Mouse (Mus musculus): ENCODE measurements around the gene AC124108.1.
A peak's percentile ranks its signal among the peaks of the same experiment; 100 is the strongest.
"Not testable (repeated sequence)": the region's sequence is repeated elsewhere in the genome, so short reads cannot be mapped to it uniquely, and the experiment has no call there.

AC124108.1 gene

DNA sequence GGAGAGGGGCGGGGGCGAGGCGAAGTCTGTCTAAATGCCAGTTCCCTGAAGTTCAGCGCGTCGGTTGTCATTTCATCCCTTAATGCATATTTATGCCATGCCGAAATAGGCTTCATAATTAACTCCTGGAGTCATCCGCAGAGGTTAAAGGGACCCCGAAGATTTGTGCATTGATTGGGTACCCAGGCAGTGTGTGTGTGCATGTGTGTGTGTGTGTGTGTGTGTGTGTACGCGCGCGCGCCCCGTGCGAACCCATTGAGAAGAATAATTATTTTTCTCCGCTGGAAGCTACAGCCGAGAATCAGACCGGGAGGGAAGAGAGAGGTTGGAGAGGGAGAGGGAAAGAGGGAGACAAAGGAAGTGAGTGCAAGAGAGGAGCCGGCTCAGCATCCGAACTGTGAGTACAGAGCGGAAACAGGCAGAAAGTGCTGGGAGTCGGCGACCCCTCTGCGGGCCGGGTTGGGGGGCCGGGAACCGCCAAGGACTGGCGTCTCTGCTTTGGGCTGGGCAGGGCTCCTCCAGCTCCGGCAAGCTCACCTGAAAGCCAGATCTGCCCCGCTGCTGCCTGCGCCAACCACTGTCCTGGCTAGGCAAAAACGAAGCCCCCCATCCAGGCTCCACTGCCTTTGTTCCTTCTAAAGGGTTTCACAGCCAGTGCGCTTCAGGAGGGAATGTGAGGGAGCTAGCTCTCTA lies at the start of gene AC124108.1, which contains the start of gene Lemd1:
Gene AC124108.1 (plus strand): TSS at position 365 of the 693 bp plus-strand sequence.
Gene Lemd1 (plus strand): TSS at position 339 of the 693 bp plus-strand sequence.
- DNase-seq = no peak

GRCm38 (mm10) chr1:132141753-132142152 lies 49.5 kb upstream of the AC124108.1 start:
- DNase-seq = no peak

DNA sequence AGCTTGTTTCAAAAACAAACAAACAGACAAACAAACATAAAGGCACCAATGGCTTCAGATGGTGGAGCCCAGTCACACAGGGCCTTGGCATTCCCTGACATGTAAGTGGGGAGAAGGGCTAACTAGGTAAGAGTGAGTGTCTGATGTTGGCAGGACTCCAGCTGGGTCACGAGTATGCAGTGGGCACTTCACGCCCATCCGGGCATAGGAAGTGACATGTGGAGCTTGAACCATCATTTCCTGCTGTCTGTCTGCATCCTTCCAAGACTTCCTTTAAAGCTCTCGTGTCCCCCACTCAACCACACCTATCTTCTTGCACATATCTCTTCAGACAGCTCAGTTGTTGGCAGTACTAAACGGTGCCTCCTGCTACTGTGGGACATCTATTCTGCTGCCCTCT lies 48.2 kb upstream of the AC124108.1 start:
- no peak for DNase-seq

GRCm38 (mm10) chr1:132143730-132144129 lies 47.5 kb upstream of the AC124108.1 start:
- DNase-seq = no peak

DNA sequence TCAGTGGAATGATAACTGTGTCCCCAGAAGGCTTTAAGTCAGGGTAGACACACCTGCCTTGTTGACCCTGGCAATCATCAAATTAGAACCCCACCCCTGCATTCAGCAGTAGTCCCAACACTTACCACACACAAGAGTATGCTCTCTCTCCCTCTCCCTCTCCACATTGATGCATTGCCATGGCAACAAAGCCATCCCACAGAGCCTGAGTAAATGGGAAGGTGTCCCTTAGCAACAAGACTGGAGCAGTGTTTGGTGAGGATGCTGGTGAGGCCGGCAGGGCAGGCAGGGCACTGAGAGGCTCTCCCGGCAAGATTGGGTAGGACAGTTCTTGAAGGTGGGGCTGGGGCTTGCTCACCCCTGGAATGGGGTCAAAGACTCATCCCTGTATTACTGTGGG lies 47.0 kb upstream of the AC124108.1 start:
- DNase-seq = no peak

- DNase-seq = no peak
These were observed 46.4 kb upstream of the AC124108.1 start for GRCm38 (mm10) chr1:132144837-132145236.

DNA sequence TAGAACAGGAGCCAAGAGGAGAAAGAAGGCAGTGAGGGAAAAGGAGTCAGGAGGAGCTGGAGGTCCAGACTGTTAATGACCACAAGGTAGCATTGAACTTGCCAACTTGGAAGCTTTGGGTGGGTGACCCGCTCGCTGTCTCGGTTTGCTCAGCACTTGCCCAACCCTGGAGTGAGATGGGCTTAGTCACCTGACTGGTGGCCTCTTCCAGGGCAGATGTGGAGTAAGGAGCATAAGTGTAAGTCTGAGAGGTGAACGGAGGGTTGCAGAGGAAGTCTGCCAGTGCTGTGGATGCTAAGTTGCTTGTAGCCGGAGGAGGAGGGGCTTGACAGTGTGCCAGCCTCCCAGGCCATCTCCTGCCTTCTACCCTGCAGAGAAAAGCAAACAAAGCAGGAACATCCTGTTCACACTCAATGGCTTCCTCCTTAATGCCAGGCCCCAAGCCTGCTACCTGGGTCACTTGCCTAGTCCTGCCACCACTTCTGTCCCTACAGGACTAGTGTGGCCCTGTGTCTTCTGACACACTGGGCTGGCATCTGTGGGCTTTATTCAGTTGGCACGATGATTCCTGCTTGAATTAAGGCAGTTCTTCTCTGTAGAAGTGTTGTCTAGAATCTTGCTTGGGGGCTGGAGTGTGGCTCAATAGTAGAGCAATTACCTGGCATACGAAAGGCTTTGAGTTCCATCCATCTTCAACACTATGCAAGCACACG lies 45.1 kb upstream of the AC124108.1 start:
- no peak for DNase-seq

DNA sequence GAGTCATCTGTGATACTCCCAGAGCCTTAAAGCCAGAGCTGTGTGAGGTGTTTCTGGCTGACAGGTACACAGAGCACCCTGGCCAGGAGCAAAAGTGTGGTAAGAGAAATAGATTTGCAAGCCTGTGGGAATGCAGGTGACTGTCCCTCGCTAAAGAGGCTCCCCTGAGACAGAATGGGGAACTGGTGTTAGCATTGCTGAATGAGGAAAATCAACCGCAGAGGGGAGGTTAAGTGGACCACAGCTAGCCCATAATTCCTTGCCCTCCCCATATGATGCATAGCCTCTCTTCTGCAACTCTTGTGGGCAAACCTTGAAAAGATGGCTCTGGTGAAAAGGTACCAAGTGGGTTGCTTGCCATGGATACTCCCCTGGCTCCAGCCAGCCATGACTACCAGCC lies 41.8 kb upstream of the AC124108.1 start:
- no peak for DNase-seq

GRCm38 (mm10) chr1:132150171-132150570 lies 41.1 kb upstream of the AC124108.1 start:
- DNase-seq = no peak

- DNase-seq = no peak
These were observed 40.2 kb upstream of the AC124108.1 start for GRCm38 (mm10) chr1:132150817-132151601.

DNA sequence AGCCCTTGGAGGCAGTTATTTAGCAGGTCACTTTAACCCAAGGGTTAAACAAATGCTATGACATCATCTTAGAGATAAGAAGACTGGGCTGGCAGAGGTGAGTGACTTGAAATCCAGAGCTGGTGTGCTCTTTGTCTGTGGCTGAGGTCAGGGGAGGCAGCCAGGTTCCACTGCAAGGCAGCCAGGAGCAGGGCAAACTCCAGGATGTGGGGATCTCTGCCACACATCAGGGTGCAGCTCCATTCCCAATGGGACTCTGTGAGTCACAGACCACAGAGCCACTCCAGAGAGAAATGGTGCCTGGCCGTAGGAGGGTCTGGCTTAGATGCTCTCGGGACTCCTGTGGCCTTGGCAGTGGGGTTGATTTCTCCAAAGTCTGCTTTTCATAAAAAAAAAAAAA lies 39.3 kb upstream of the AC124108.1 start:
- no peak for DNase-seq

DNA sequence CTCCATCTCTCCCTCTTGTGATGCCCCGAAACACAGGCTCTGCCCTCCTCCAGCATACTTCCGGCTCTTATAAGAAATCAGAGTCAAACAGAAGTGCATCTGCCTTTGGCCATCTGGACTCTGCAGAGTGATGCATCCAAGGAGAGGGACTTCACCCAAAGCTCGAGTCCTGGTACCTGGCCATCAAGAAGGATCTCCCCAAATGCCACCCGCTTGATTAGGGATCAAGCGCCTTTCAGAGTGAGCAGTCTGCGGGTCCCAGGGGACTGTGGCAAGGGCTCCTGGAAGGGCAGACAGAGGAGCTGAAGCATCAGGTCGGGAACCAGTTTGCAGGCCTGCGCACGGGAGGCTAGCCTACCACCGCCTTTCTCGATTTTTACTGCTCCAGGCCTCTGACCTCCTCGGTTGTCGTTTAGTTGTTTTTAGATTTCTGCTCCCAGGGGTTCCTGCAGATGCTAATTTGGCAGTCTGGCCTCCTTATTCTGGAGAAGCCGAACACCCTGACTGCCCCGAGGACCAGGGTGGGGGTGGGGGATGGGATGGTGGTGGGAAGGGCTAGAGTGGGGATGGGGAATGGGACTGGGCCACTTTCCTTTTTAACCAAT lies 38.1 kb upstream of the AC124108.1 start:
- DNase-seq = no peak

- no peak for DNase-seq
These were observed 37.6 kb upstream of the AC124108.1 start for GRCm38 (mm10) chr1:132153691-132154090.

DNA sequence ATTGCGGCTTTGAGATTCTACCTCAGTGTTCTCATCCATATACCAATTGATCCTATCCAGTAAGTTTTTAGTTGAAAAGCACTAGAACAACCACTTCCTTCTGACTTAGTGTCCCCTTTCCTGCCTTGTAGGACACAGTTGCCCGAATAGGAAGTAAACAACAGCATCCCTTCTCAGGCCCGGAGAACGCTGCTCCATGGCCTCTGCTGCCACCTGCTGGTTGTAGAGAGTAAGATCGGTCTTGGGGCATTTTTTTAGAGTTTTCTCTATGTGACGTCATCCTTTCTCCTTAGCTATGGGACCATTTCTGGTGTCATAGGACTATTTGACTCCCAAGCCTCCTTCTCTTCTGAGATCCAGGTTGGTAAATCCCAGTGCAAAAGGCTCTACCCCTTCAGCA lies 35.5 kb upstream of the AC124108.1 start:
- DNase-seq = peak; percentile 83

DNA sequence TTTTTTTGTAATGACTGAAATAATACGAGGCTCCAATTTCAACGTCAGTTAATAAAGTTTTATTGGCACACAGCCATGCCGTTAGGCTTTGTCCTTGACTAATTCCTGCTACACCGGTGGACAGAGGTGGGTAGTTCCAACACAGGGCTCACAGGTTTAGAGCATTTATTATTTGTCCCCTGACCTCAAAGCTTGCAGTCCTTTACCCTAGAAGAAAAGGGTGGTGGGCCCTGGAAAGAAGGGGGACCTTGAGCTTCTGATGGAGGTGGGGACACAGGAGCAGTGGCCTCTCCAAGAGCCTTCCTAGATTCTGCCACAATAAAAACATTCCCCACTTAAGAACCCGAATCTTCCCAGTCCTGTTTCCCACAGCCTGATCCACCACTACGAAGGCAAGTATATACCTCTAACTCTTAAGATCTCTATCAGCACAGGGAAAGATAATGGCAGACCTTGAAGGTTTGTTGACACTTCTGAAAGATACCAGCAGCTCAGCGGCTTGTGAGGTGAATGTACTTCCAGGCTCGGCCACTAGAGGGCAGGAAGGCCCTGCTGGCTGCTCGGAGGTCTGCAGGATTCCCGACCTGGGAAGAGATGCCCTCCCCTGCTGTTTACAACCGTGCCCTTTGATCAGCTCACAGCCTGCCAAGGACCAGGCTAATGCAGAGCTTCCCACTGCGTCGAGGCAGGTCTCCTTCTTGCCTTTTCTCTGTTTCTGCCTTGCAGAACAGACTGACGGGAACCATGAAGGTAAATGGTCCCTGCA lies 34.1 kb upstream of the AC124108.1 start:
- peak; percentile 96 for DNase-seq

- no peak for DNase-seq
These were observed 33.4 kb upstream of the AC124108.1 start for GRCm38 (mm10) chr1:132157808-132158207.

GRCm38 (mm10) chr1:132158741-132159140 lies 32.5 kb upstream of the AC124108.1 start:
- no peak for DNase-seq

- no peak for DNase-seq
These were observed 31.6 kb upstream of the AC124108.1 start for GRCm38 (mm10) chr1:132159681-132160080.

DNA sequence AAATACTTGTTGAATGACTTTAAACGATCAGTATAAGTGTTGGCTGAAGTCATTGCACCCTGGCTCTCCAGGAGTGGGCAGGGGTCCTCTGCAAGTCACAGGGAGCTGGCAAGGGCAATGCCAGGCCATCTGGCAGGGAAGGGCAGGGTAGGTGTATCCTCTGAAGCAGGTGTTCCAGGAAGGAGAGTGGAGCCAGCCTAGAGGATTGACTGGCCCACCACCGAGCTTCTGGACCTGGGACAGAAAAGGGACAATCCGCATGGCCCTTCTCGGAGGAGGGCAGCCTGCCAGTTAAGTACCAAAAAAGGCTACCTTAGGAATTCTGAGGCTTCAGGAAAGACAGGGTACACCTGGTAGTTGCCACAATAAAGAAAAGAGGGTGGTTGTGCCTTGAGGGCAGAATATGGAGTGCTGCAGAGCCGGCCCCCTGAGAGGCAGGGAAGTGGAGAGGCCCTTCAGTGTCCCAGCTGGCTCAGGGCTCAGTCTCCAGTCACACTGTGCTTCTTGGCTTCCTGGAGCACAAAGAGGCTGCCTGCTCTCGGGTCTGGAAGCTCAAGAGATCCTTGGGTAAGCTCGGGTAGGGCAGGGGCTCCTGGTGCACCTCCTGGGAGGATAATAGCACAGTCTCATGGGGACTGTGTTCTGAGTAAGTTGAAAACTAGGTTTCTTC lies 29.9 kb upstream of the AC124108.1 start:
- DNase-seq = peak; percentile 66

- DNase-seq = not testable (repeated sequence)
These were observed 28.6 kb upstream of the AC124108.1 start for GRCm38 (mm10) chr1:132162618-132163017.

DNA sequence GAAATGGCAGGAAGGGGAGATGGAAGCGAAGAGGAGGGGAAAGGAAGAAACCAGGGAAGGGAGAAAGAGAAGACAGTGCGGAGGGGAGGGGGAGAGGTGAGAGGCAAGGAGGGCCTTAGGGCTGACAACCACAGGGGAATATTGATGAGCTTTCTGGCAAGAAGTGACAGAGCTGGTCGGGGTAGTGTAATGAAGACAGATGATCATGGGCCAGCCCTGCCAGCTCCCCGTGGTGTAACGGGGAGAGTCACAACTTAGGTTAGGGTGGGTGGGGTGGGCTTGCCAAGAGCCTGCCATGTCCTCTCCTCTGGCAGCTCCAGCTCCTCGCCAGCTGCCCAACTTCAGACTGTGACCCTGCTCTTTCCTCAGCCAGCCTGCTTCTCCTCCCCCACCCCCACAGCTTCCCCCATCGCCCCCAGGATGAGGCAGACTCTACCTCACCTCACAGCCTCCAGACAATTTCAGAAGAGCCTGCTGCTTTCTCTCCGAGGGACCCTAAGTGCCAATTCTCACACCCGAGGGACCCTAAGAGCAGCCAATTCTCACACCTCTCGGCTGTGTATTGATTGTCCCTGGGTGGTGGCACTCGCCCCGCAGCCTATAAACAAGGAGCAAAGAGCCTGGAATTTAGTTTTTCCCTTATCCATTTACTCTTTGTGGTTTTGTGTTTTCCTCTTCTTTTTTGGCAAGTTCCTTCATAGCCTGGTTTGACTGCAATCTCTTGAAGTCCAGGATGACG lies 26.3 kb upstream of the AC124108.1 start:
- no peak for DNase-seq

All from cerebellum, adult 8-10 months (tissue).